Mouse (Mus musculus) kidney, adult 9 months (tissue): Measurements from ENCODE around the gene Rinl.

Source experiments
- DNase-seq: peaks from one replicate; pipeline ENCODE4 v3.0.0; 2022

Rinl gene

DNA sequence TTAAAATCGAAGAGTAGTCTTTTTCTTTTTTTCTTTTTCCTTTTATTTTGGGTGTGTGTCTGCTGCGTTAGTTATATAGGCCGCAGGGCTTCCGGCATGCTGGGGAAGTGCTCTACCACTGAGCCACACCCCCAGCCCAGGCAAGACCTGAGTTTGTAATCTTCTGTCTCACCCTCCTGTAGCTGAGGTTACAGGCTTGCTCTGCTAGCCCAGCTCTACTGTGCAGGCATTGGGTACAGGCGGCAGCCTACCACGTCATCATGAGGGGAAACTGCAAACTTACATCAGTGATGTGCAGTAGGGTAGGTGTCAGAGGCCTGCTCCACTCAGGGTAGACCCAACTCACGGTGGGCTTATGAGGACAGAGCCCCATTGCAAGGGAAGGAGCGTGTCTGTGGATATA, 7.5 kb upstream of the Rinl start:
- DNase-seq = no peak

- no peak for DNase-seq
Measured at GRCm38 (mm10) chr7:28785161-28785560, 3.6 kb upstream of the Rinl start.

DNA sequence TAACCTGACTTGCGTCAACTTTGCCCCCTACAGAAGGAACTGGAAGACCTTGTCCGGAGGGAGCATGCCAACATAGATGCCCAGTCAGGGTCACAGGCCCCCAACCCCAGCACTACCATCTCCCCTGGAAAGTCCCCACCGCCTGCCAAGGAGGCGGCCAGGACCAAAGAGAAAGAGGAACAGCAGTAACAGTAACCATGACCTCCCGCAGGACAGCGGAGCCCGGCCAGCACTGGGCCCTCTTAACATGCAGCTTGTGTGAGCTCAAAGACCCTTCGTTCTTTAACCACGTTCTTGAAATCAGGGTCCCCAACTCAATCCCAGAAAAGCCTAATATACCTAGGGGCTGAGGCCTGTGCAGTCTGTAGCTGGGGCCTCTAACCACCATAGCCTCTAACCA, 885 bp upstream of the Rinl start:
- DNase-seq = no peak

DNA sequence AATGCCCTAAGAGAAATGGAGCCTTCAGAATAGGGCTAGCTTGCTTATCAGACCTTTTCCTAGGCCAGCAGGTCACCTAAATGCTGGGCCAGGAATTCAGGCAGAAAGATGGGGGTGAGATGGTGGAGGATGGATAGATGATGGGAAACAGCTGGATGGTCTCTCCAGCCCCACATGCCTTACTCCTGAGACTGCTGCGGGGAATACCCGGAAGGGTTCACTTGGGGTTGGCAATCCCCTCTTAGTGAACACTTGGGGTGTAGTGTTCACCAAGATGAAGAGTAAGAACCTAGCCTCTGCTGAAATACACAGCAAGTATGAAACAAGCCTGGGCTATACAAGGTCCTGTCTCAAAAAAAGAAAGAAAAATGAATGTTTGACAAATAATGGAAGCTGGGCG, 466 bp downstream of the Rinl start:
- no peak for DNase-seq

DNA sequence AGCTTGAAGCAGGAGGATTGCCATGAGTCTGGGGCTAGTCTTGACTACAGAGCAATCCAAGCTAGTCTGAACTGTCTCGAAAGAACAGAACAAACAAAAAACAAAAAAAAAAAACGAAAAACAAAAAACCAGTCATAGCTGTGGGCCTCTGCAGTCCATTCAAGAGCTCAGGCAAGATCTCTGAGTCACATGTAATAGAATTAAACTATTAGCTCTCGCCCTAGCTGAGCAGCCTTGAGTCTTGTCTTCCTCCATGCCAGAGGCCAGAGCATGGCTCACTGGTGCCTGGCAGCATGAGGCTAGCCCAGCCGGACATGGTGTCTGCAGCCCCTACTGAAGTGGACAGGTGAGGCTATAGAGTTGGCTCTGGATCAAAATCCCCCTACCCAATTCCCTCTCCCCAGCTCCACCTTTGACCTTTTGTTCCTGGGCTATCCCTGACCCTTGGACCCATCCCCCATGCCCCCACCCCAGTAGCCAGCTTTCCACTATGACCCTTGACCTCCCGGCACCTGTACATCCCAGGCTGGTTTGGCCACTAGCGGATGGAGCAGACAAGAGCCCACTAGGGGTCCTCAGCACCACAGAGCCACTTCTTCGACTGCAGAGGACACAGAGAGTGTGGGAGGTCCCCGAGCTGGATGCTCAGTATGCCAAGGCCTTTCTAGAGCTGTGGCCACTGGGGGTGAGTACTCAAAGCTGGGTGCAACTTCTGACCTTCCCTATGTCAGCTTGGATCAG, 1.5 kb downstream of the Rinl start:
- peak; percentile 36 for DNase-seq

DNA sequence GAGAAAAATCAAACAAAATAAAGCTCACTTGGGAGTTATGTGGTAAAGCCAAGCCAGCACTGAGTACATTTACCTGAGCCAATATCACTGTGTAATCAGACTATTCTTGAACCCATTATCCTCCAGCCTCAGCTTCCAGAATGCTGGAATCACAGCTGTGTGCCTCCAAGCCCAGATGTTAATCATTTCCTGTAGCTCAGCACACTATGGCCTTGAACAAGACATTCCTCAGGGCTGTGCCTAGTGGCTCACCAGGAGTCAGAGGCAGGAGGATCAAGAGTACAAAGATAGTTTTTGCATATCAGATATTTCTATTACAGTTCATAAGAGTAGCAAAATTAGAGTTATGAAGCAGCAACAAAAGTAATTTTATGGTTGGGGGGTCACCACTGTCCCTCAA, 2.9 kb downstream of the Rinl start:
- no peak for DNase-seq

DNA sequence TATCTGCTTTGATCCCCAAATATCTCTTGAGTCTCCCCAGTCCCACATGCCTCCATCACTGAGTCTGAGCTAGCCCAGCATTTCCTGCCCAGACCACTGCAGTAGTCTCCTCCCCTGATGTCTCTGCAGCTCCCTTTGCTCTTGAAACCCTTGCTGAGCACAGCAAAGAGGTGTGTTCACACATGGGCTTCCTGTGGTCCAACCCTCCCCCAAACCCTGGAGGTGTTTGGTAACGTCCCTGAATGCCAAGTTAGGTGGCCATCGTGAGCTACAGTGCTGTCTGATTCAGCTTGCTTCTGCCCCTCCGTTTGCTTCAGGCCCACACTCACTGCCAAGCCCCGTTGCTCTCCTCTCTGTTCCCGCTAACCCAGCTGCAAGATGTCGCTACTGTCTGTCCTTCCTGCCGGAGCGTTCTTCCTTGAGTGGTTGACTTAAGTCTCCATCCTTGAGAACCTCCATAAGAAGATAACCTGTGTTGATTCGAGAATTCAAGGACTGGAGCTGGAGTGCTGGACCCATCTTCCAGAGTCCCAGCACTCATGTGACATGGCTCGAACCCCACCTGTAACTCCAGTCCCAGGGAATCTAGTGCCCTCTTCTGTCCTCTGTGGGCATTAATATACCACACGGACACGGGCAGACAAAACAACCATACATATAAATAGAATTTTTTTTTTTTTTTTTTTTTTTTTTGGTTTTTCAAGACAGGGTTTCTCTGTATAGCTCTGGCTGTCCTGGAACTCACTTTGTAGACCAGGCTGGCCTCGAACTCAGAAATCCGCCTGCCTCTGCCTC, 3.8 kb downstream of the Rinl start:
- no peak for DNase-seq

DNA sequence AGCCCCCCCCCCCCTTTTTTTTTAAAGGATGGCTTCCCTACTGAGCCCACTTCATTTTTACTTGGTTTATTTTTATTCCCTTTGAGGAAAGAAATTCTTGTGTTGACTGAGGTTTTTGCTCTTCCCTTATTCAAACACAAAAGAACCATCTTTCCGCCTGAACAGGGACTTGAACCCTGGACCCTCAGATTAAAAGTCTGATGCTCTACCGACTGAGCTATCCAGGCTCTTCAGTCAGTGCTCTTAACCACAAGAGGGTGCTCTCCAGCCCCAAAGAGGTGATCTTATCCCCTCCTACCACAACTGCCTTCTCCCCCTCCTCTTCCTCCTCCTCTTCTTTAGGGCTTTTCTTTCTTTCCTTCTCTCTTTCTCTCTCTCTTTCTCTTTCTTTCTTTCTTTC, 5.1 kb downstream of the Rinl start:
- DNase-seq = peak; percentile 59

- DNase-seq = no peak
Measured at GRCm38 (mm10) chr7:28794496-28794895, 5.7 kb downstream of the Rinl start.

DNA sequence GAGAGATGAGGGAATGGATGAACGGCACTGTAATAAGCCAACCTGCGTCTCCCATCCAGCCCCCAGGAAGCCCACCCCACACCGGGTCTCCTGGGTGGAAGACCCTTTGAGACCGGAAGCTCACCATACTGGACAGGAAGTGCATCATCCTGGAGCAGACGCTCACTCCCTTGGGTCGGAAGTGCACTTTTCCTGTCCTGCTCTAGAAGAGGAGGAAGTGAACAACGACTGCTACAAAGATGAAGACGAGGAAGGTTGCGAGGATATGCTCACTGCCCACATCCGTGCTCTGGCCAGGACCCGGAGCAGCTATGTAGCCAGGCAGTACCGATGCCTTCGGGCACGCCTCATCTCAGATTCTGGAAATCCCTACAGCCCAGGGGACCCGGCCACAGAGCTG, 7.1 kb downstream of the Rinl start:
- DNase-seq = no peak

DNA sequence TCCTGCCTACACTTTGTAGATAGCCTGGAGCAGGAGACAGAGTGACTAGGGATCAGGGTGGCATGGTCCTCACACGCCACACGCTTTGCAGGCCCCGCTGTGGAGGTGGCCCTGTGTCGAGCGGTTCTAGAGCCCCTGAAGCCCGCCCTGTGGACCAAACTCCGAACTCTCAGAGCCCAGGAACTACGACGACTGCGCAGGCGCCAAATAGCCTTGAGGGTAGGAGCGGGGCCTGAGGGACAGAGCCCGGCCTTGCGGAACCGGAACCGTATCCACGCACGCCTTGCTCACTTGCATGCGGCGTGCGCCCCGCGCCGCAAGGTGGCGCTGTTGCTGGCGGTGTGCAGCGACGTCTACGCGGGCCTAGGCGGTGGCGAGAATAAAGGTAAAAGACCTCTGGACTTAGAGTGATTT, 7.8 kb downstream of the Rinl start:
- DNase-seq = peak; percentile 87

- no peak for DNase-seq
Measured at GRCm38 (mm10) chr7:28799994-28800393, 11.2 kb downstream of the Rinl start.

- no peak for DNase-seq
Measured at GRCm38 (mm10) chr7:28801451-28801850, 12.7 kb downstream of the Rinl start.

DNA sequence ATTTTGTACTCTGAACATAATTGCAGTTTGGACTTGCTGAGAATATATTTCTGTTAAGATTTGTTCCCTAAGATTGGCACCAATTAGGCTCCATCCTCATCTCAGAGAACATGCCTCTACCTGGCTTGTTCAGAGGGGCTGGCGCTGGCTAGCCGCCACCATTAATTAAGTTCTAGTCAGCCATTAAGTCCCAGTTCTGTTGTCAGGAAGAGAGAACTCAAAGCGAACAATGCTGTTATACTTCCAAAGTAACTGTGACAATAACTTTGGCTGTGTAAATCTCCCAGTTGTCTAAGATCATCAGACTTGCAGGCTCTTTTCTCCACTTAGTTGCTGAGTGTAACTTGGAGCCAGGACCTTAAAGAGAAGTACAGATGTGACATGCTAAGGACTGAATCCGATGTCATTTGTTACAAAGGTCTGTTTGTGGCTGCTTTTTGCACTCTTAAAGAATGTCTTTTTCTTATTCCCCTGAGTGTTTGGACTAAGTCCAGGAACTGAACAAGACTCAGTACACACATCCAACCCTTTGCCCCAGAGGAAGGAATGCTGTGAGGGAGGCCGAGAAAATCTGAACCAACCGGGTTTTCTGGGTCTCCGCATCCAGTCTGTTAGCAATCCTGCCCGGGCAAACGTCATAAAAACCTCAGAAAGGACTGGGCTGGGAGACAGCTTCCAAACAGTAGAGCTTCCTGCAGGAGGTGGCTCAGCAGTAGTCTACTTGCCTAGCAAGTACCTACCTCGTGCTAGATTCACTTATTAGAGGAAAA, 13.3 kb downstream of the Rinl start:
- DNase-seq = peak; percentile 83

DNA sequence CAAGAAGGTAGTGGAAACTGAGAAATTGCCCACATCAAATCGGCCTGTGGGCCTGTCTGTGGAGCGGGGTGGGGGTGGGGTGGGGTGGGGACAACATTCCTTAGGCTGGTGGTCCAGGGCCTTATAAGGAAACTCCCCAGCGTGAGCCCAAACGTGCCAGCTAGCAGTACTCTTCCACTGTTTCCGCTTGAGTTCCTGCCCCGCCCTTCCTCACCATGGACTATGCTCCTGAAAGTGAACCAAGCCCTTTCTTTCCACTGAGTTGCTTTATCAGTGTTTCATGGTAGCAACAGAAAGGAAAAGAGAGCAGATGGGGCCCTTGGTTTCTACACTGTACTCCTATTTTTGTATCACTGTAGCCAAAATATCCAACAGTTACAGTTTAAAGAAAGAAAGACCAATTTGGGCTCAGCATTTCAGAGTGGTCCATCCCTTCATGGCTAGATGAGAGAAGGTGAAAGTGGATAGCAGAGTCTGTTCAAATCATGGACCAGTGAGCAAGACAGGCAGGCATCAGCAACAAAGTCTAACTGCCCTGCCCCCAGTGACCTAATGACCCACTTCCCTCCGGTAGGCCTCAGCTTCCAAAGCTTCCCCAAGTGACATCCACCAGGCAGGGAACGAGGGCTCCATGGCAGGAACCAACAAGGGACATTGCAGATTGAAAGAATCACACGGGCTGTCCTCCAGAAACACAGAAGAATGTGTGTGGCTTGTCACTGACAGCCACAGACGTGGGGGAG, 14.2 kb downstream of the Rinl start:
- DNase-seq = peak; percentile 87

DNA sequence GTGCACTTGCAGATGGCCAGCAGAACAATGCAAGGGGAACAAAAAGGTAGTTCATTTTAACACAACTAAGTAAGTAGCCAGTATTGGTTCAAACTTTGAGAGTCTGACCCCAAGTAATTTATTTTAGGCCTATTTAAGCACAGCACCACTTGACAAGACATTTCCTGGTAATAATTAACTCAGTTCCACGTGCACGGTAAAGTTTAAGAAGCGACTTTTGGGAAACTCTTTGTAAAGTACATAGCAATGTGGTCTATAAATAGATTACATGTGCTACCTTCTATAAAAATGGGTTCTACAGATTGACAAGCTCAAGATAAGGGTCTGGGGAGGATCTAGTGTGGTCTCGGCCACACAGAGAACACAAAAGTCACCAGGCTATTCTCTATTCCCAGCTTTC, 15.0 kb downstream of the Rinl start:
- DNase-seq = peak; percentile 58

DNA sequence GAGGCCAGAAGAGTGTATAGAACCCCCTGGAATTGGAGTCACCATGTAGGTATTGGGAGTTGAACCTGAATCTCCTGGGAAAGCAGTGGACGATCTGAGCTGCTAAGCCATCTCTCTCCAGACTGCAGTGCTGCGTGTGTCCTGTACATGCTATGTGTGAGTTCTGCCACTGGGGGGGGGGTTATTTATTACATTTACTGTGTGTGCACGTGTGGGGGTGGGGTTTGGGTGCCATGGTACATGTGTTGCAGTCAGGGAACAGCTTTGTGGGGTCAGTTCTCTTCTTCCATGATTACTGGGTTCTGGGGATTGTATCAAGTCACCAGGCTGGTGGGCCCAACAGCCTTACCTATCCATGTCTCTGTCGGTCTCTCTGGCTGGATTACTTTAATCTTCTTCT, 18.1 kb downstream of the Rinl start:
- no peak for DNase-seq

- DNase-seq = peak; percentile 56
Measured at GRCm38 (mm10) chr7:28807641-28808220, 19.0 kb downstream of the Rinl start.

GRCm38 (mm10) chr7:28808221-28808941, 19.6 kb downstream of the Rinl start, which contains the start of gene Hnrnpl:
TSS of gene Hnrnpl (plus strand) at chr7:28808541.
- DNase-seq = peak; percentile 67

DNA sequence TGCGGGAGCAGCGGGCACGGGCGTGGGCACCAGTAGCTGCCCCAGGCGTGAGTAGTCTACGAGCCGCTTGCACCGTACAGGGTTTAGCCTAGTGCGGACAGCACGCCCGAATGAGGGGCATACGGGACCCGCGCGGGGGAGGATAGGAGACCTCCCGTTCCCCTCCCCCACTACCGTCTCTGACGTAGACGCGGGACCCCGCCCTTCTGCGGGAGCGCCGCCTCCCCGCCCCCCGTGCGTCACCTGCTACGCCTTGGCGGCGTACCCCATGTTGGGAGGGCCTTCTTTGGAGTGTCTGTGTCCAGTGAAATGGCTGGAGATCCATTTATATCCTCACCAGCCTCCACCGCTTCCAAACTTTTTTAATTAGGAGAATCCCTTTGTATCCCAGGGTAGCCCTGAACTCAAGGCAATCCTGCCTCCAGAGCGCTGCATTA, 20.2 kb downstream of the Rinl start:
- DNase-seq = peak; percentile 96

DNA sequence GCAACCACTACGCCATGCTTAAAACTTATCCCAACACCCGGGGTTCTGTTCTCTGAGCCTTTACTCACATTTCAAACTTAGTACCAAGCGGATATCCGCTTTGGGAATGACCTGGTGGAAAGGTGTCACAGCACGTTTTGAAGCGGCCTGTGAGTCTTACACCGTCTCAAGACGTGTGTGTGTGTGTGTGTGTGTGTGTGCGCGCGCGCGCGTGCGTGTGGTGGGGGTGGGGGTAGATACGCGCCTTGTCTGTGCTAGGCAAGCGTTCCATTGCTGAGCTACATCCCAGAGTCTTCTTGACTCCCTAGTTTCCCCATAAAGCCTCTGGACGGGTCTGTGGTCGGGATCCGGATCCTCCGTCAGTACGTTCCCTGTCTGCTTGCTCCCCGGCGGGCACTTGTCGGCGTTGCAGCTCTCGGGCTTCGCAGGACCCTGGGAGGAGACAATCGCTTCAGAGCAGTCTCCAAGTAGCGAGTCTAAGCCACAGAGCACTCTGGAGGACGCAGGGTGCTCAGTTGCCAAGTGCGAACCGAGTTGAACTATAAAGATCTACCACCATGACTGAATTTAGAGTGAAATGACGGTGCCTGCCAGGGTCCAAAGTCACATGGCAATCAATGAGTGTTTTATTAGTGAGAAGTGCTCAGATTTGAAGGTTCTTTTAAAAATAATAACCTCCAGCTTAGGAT, 20.8 kb downstream of the Rinl start:
- DNase-seq = peak; percentile 69
